Mouse (Mus musculus) adrenal gland, postnatal 0 days (tissue): ENCODE results near the gene Hnrnpa2b1. TPM values are rescaled to one million over a fixed set of nuclear protein-coding genes. Genes with fewer than 3 reads are reported as not detected.

Experiments used
- polyA plus RNA-seq: library from polyadenylated mRNA; unstranded; fragments of >200 nt; fragmentation: Nextera tagmentation; extraction: Ambion mirVana; gene quantifications from 2 replicates; pipeline ENCODE4 v1.2.1, GENCODE M21; 2015

Hnrnpa2b1 gene
- polyA plus RNA-seq, result 517 and 745 TPM in 2 replicates

DNA sequence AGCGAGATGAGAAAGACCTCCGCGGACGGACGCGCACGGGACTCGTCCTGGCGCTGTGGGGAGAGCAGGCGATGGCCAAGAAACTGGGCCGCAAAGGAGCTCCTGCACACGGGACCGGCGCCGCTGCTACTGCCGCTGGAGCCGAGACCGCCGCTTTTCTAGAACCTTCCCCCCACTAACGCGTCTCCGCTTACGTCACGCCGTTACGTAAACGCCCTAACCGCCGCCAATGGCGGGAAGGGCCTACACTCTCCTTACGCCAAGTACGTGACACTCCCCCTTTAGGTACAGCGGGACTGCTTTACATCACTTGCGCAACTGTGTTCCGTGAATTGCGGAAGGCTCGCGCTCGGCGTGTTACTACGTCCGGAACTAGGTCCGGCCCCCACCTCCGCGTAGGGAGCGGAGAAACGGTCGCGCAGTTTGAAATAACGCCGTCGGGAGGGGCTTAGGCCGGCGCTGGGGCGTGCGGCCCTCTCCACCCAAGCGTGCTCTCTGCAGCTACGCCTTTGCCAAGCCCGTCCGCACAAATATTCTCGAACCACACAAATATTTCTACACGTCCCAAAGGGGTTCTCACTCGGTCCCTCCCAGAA lies at the start of gene Hnrnpa2b1:
Gene Hnrnpa2b1, minus strand, starts transcription at position 180 of the 596 bp plus-strand sequence.

DNA sequence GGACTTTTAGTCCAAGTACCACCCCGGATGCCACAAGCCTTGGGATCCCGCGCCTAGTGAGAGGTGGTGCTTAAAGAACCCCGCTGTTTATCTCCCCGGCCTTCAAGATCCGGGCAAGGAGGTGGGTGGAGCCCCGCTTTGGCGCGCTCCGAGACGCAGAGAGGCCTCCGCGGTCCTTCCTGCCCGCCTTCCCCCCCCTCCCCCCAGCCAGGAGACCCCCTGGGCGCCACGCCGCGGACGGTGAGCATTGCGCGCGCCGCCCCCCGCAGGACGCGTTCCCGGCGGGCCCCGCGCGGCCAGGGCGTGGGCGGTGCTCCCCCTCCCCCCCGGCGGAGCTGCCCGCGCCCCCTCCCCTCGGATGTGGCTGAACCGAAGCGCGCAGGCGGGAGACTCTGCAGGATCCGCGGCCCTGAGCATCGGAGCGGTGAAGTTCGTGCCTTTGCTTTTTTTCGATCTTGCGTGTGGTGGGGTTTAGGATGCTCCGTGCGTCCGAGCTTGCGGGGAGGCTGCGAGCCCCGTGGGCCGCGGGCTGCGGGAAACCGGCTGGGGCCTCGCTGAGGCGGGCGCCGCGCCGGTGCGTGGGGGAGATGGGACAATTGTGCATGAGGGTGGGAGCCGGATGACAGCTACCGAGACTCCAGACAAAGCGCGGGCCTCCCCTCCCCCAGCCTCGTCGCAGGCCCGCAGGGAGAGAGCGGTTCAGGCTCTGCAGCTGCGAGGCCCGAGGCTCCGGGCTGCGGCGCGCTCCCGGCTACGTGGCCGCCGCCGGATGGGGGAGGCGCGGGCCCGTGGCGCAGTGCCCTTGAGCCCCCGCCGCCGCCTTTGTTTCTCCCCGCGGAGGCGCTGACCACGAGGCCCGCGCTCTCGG lies 851 bp upstream of the Hnrnpa2b1 start, which contains the start of gene Cbx3:
Gene Cbx3, plus strand, starts transcription at position 50 of the 868 bp plus-strand sequence.

DNA sequence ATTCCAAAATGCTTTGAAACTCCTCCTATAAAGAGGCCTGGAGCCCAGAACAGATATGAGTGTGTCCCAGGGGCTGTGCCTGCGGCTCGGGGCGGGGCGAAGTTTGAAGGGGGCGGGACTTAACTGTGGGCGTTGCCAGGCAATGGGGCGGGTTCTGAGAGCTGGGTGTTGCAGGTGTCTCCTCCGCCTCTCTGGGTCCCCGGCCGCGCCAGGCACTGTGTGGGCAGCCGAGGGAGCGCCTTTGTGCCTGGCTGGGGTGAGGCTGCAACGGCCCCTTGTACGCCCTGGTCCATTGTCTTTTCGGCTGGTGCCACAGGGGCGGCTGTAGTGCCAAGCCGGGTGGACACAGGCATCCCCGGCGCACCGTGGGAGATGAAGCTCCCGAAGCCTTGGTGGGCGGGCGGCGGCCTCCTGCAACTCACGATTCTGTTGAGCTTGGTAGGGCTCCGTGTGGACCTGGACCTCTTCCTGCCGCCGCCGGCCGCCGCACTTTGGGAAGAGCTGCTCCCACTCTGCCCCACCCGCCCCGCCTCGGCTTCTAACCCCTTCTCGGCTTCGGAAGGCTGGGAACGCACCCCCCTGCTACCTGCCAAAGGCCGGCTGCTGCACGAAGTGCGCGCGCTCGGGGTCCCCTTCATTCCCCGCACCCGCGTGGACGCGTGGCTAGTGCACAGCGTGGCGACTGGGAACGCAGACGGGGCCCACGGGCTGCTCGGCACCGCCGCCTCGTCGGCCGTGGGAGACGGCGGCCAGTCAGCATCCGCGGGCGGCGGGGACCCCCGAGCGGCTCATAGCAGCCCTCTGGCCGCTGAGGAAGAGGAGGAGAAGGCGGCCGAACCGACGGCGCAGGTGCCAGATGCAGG lies 36.9 kb downstream of the Hnrnpa2b1 start, which contains the start of gene Nfe2l3:
Gene Nfe2l3, plus strand, starts transcription at position 136 of the 863 bp plus-strand sequence.

Other genes with a start within 250 kb of the Hnrnpa2b1 start
- gene Nfe2l3, start 37.2 kb downstream of the Hnrnpa2b1 start, polyA plus RNA-seq, result 3.0 and 5.0 TPM in 2 replicates
- 304 and 316 TPM in 2 replicates for gene Cbx3, start 466 bp upstream of the Hnrnpa2b1 start, polyA plus RNA-seq
- gene Snx10, start 54.0 kb upstream of the Hnrnpa2b1 start, polyA plus RNA-seq, result 18.1 and 29.5 TPM in 2 replicates